Mouse (Mus musculus) thymus, postnatal 4 days (tissue): Measurements from ENCODE around the gene Adam26b.
"Not testable (repeated sequence)": the region's sequence is repeated elsewhere in the genome, so short reads cannot be mapped to it uniquely, and the experiment has no call there.

ENCODE experiments used
- DNase-seq: peaks from one replicate; pipeline ENCODE4 v3.0.0; 2021

Gene Adam26b

GRCm38 (mm10) chr8:43528006-43528405 is at the start of gene Adam26b:
Gene Adam26b (minus strand): TSS chr8:43528106.
- DNase-seq = not testable (repeated sequence)

GRCm38 (mm10) chr8:43576607-43577006 is 48.7 kb upstream of the Adam26b start, which contains the start of gene Adam26a:
Gene Adam26a (minus strand): TSS chr8:43576707.
- not testable (repeated sequence) for DNase-seq
